In the genomic region with DNA sequence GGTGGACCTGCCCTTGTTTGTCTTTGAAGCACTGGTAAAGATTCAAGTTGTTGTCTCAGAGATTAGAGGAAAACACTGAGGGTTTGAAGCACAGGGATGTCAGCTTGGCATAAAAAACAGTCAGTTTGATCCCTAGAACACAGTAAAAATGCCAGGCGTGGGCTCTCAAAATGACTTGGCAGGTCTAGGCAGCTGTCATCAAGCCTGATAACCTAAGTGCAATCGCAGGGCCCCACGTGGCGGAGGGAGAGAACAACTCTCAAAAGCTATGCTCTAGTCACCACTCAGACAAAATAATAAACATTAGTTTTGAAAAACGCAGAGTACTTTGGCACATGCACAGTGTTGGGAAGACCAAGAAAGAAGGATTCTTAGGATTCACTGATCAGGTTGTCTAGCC, we compare ENCODE assay signal across 27 mouse cellular contexts. TPM values are rescaled to one million over a fixed set of nuclear protein-coding genes. Genes with fewer than 3 reads are reported as not detected.
DNase-seq lines count a peak whose midpoint lies in the region; ATAC-seq and TF ChIP-seq lines count a peak whose summit lies in the region.
"Had no signal": no experiment of that assay in that cellular context is flagged by ENCODE, and none has a peak within 500 bp of the region (broad histone marks: within the 10 kb centered on the region; RNA-seq: fewer than 3 reads in every experiment).

No protein-coding gene starts in this region.

- peaks cover 17% of the 10 kb centered on the region for H3K4me1 ChIP-seq in heart, embryonic 10.5 days
- H3K4me1 ChIP-seq in MEL (ENCODE audit: control insufficient read depth in 1 of 2, insufficient read depth in 2 of 2, low read length in 2 of 2) = no peaks in the 10 kb centered on the region
- H3K4me1 ChIP-seq: kidney, embryonic 15.5 days; stomach, embryonic 15.5 days had no signal

- H3K27ac ChIP-seq in heart, embryonic 10.5 days = no peak overlapping the region
- no peak overlapping the region for H3K27ac ChIP-seq in MEL (ENCODE audit: control insufficient read depth, low read depth, low read length)
- H3K27ac ChIP-seq: gastrocnemius, adult 2 months; heart, embryonic 15.5 days; kidney, embryonic 15.5 days; stomach, embryonic 15.5 days had no signal

- H3K79me2 ChIP-seq in MEL (ENCODE audit: control insufficient read depth, insufficient read depth, low read length, poor library complexity) = peaks cover 2% of the 10 kb centered on the region; the same call in 1 of the 2 replicates

- no peak for TF ChIP-seq EP300 in MEL (IDR thresholded peaks at IDR 0.05; ENCODE audit: low read depth in 1 of 2, low read length in 2 of 2)

- ATAC-seq in megakaryocyte progenitor cell, adult 5-6 weeks (replicated peaks; ENCODE audit: poor library complexity) = peak; percentile 66
- ATAC-seq: forebrain, embryonic 16.5 days; hindbrain, embryonic 16.5 days; lung, postnatal 0 days; Patski had no signal

- 48% methylated on average over 5 of the region's 5 CpGs for WGBS in heart, embryonic 10.5 days

- TF ChIP-seq POLR2A in MEL (IDR thresholded peaks at IDR 0.05; ENCODE audit: control insufficient read depth in 1 of 2, insufficient read depth in 1 of 2, low read depth in 1 of 2, low read length in 2 of 2, poor library complexity in 1 of 2) = no peak

- H3K9me3 ChIP-seq in heart, embryonic 10.5 days = no peaks in the 10 kb centered on the region
- H3K9me3 ChIP-seq in MEL (replicated peaks; ENCODE audit: insufficient read depth, low read length) = no peaks in the 10 kb centered on the region
- H3K9me3 ChIP-seq: G1E; heart, embryonic 15.5 days; kidney, embryonic 15.5 days; stomach, embryonic 15.5 days had no signal

- no peak for TF ChIP-seq CTCF in MEL (IDR thresholded peaks at IDR 0.05 in 2 of 3, conservative IDR thresholded peaks at IDR 0.05 in 1 of 3; ENCODE audit: control insufficient read depth in 1 of 3, insufficient read depth in 1 of 3, low read depth in 2 of 3, low read length in 3 of 3, poor library complexity in 1 of 3, severe bottlenecking in 1 of 3)

- peaks cover 51% of the 10 kb centered on the region for H3K36me3 ChIP-seq in heart, embryonic 10.5 days
- peaks cover 0 to 25% of the 10 kb centered on the region in 2 experiments; a peak in 2 of 4 replicates for H3K36me3 ChIP-seq in MEL (ENCODE audit: control insufficient read depth in 1 of 2, insufficient read depth in 2 of 2, low read length in 2 of 2)

- DNase-seq in heart, adult 18-20 months = peak; percentile 26 to 29
- no peak for DNase-seq in heart, embryonic 10.5 days (ENCODE audit: low spot score)
- peak; percentile 27 for DNase-seq in heart, postnatal 4 days
- DNase-seq in heart, adult 8-10 months (ENCODE audit: low spot score) = no peak
- peak; percentile 13 for DNase-seq in MEL (ENCODE audit: low read depth, low spot score)
- DNase-seq in urinary bladder, postnatal 25 days (ENCODE audit: low spot score) = no peak
- DNase-seq: adrenal gland, postnatal 10 days; cerebellum, adult 2 months; cerebellum, postnatal 14 days; gastrocnemius, adult 2 months; gastrocnemius, postnatal 36 days; kidney, adult 18-20 months; kidney, postnatal 25 days; lung, adult 18-20 months; lung, postnatal 4 days; midbrain, embryonic 14.5 days; thymus, postnatal 25 days had no signal

- TF ChIP-seq RAD21 in MEL (IDR thresholded peaks at IDR 0.05; ENCODE audit: low read depth, low read length) = no peak

- H3K9ac ChIP-seq in MEL (ENCODE audit: control insufficient read depth, low read depth, low read length, poor library complexity, severe bottlenecking) = no peak overlapping the region
- H3K9ac ChIP-seq: heart, embryonic 15.5 days; kidney, embryonic 15.5 days; stomach, embryonic 15.5 days had no signal

- no peaks in the 10 kb centered on the region for H3K27me3 ChIP-seq in heart, embryonic 10.5 days (ENCODE audit: insufficient read depth, poor library complexity, severe bottlenecking)
- H3K27me3 ChIP-seq in MEL (ENCODE audit: control insufficient read depth in 1 of 2, insufficient read depth in 2 of 2, low read length in 2 of 2) = no peaks in the 10 kb centered on the region
- H3K27me3 ChIP-seq: heart, embryonic 15.5 days; kidney, embryonic 15.5 days; Patski; stomach, embryonic 15.5 days had no signal

- H3K4me3 ChIP-seq in heart, embryonic 10.5 days = no peak overlapping the region
- H3K4me3 ChIP-seq in MEL (ENCODE audit: control insufficient read depth in 1 of 2, insufficient read depth in 1 of 2, low read depth in 2 of 2, low read length in 2 of 2) = no peak overlapping the region
- H3K4me3 ChIP-seq: erythroblast, embryonic 14.5 days; gastrocnemius, adult 2 months; heart, embryonic 15.5 days; kidney, embryonic 15.5 days; stomach, embryonic 15.5 days had no signal

TF ChIP-seq in MEL, 35 proteins besides CTCF, POLR2A, EP300 and RAD21:
- TF ChIP-seq MXI1 (IDR thresholded peaks at IDR 0.05; ENCODE audit: low read depth, low read length) (0 out of 2 replicates have a peak, but pooled peaks have one; percentile 27), SMC3 (IDR thresholded peaks at IDR 0.05; ENCODE audit: low read depth, low read length) (no peak)

RNA-seq across cellular contexts. Expression of gene Kidins220, which starts 10.5 kb away (rescaled TPM):
- total RNA-seq in heart, adult 18-20 months (2021) = 10 to 100 TPM; 63.4 to 67.4 TPM
- polyA plus RNA-seq in heart, embryonic 10.5 days (2016; fragmentation: Nextera tagmentation; extraction: Ambion mirVana) = 31.7 and 33.0 TPM in 2 replicates
- 100 to 1,000 TPM; 109 to 123 TPM for total RNA-seq in heart, postnatal 4 days (2021)
- 10 to 100 TPM; 57.2 to 84.5 (median 66.5) TPM for total RNA-seq in heart, adult 8-10 months (2022)
- 26.2 and 29.2 TPM in 2 replicates for total RNA-seq in MEL (2012; rRNA removed)
- 100 to 1,000 TPM in 1 of 2 experiments, 10 to 100 TPM in 1; 29.2 to 124 TPM for polyA plus RNA-seq in MEL (2012; ENCODE audit: insufficient read depth in 1 of 2, insufficient read length in 2 of 2, low read depth in 1 of 2, low replicate concordance in 2 of 2, missing spikeins in 1 of 2)
- total RNA-seq in megakaryocyte progenitor cell, adult 5-6 weeks (2015) = 29.2 and 29.4 TPM in 2 replicates
- 48.5 and 69.9 TPM in 2 replicates for total RNA-seq in megakaryocyte progenitor cell, adult 5-6 weeks (2017)

Comparison
In these comparisons a context has a peak if more than half of its experiments do, and no peak if none do; other contexts are left out.
1. DNase-seq: peak in heart, adult 18-20 months (2 of 2), heart, postnatal 4 days (single experiment) and MEL (single experiment); none in heart, embryonic 10.5 days (single experiment), heart, adult 8-10 months (single experiment) and urinary bladder, postnatal 25 days (single experiment).